Mouse (Mus musculus) ES-Bruce4 (cell line): ENCODE results near the gene Gemin4. TPM values are rescaled to one million over a fixed set of nuclear protein-coding genes. Genes with fewer than 3 reads are reported as not detected.
"Not testable (repeated sequence)": the region's sequence is repeated elsewhere in the genome, so short reads cannot be mapped to it uniquely, and the experiment has no call there.

Experiments
- H3K27ac ChIP-seq: 2 replicates; pipeline ENCODE4 v1.5.1; 2012; ENCODE audit warnings: low read length, inconsistent platforms; ENCODE audit not compliant: insufficient read depth
- H3K27me3 ChIP-seq: 2 replicates; pipeline ENCODE4 v1.6.1; 2012; ENCODE audit warnings: mild to moderate bottlenecking, low read length, inconsistent platforms; ENCODE audit not compliant: control insufficient read depth, poor library complexity, insufficient read depth, severe bottlenecking
- H3K36me3 ChIP-seq: 2 replicates; pipeline ENCODE4 v1.6.1; 2012; ENCODE audit warnings: inconsistent platforms, mild to moderate bottlenecking, low read length, moderate library complexity; ENCODE audit not compliant: control insufficient read depth, poor library complexity, insufficient read depth, severe bottlenecking
- H3K4me1 ChIP-seq: one replicate; pipeline ENCODE4 v1.8.1; 2011; ENCODE audit warnings: low read length; ENCODE audit not compliant: control insufficient read depth, insufficient read depth
- H3K4me3 ChIP-seq: 2 replicates; pipeline ENCODE4 v1.5.1; 2011; ENCODE audit warnings: low read depth, mild to moderate bottlenecking, low read length
- H3K9ac ChIP-seq: 2 replicates; pipeline ENCODE4 v1.6.1; 2012; ENCODE audit warnings: low read depth, mild to moderate bottlenecking, inconsistent platforms; ENCODE audit not compliant: poor library complexity, severe bottlenecking
- H3K9me3 ChIP-seq: replicated peaks from 2 replicates; pipeline ENCODE4 v1.6.1; 2012; ENCODE audit warnings: mild to moderate bottlenecking, low read length, inconsistent platforms; ENCODE audit not compliant: control insufficient read depth, poor library complexity, insufficient read depth, severe bottlenecking
- CTCF ChIP-seq: IDR thresholded peaks from one replicate; pipeline ENCODE4 v1.8.1; 2011; ENCODE audit warnings: low read depth, low read length
- EP300 ChIP-seq: IDR thresholded peaks from 2 replicates; pipeline ENCODE4 v1.6.1; 2011; ENCODE audit warnings: low read depth, low read length; ENCODE audit not compliant: insufficient read depth
- POLR2A ChIP-seq: IDR thresholded peaks from one replicate; pipeline ENCODE4 v1.8.1; 2011; ENCODE audit warnings: low read length; ENCODE audit not compliant: insufficient read depth
- polyA plus RNA-seq: library from polyadenylated mRNA; stranded (reverse); fragments of >200 nt; gene quantifications from 2 replicates; pipeline ENCODE4 v1.2.4, GENCODE M21; 2011; ENCODE audit warnings: low read depth; ENCODE audit not compliant: missing spikeins, insufficient read depth, insufficient read length

Gemin4 gene
- polyA plus RNA-seq, 1 experiment: 32.2 TPM

DNA sequence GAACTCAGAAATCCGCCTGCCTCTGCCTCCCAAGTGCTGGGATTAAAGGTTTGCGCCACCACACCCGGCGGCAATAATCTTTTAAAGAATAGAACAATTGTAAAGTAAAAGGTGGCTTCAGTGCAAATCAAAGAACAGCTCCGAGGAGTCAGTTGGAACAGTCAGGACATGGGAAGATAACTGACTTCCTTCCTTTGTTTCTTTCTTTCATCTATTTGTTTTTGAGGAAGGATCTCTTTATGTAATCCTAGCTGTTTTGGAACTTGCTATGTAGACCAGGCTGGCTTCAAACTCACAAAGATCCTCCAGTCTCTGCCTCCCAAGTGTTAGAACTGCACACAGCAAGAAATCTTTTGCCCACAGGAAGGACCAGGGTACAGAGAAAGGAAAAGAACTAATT lies 7.2 kb upstream of the Gemin4 start:
- Histone ChIP-seq H3K27ac (no peak overlapping the region), H3K4me3 (no peak overlapping the region), H3K4me1 (no peaks in the 10 kb centered on the region), H3K36me3 (peaks cover 28% of the 10 kb centered on the region), H3K27me3 (no peaks in the 10 kb centered on the region), H3K9me3 (no peaks in the 10 kb centered on the region), H3K9ac (no peak overlapping the region)
- TF ChIP-seq CTCF (no peak), EP300 (no peak), POLR2A (no peak)

DNA sequence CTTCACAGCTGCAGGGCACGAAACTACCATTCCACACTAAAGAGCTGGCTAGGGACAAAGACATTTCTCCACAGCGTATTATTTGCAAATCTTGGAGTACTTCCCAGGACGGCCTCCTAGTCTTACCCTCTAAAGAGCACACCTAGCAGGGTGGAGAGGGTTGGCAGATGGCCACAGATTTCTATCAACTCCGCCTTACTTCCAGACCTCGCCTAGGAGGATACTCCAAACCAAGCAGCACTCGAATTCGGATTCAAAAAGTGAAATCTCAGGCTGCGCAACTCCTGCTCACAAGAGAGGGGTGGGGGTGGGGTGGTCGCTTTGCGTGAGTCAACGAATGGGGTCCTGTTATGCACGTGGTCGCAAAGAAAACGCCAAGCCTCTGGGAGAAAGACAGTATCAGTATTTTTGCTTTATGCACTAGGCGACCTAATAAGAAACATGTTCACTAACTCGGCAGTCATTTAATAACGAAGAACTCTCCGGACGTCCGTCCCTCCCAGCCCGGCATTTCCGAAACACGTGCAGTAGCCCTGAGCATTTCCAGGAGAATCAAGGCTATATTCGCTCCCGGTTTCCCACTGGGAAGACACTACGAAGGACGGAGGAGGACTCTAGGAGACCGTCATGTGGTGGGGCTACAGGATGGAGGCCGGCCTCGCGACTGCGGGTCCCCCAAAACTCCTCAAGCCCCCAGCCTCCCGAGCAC lies 629 bp downstream of the Gemin4 start:
- Histone ChIP-seq H3K9me3 (no peaks in the 10 kb centered on the region), H3K4me3 (peak overlapping the region; percentile 80), H3K9ac (peak overlapping the region; percentile 82), H3K36me3 (peaks cover 35% of the 10 kb centered on the region), H3K27me3 (no peaks in the 10 kb centered on the region), H3K27ac (peak overlapping the region; percentile 34; the same call in 1 of the 2 replicates), H3K4me1 (no peaks in the 10 kb centered on the region)
- TF ChIP-seq POLR2A: no peak
- no peak for TF ChIP-seq CTCF
- no peak for TF ChIP-seq EP300

DNA sequence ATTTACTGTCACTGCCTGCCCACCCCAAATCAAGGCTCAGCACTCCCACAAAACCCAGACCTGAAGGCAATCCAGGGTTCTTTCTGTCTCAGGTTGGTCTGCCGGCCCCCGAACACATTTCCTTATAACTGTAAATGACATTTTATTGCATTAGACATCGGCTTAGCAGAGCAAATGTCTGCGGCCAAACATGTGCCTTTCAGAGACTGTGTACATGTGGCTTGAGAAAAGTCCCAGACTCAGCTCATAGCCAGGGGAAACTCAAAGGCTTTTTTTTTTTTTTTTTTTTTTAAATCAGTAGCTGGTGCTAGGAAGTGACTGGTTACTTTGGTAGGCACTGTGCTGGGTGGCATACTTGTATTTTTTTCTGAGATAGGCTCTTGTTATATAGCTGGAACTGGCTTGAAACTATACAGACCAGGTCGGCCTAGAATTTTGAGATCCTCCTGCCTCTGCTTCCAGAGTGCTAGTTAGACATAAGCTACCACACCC lies 1.4 kb downstream of the Gemin4 start:
- Histone ChIP-seq H3K27me3 (no peaks in the 10 kb centered on the region), H3K27ac (no peak overlapping the region), H3K9ac (peak overlapping the region; percentile 82), H3K4me3 (peak overlapping the region; percentile 80; the same call in 1 of the 2 replicates), H3K9me3 (no peaks in the 10 kb centered on the region), H3K36me3 (peaks cover 32% of the 10 kb centered on the region), H3K4me1 (no peaks in the 10 kb centered on the region)
- no peak for TF ChIP-seq POLR2A
- TF ChIP-seq CTCF: no peak
- no peak for TF ChIP-seq EP300

DNA sequence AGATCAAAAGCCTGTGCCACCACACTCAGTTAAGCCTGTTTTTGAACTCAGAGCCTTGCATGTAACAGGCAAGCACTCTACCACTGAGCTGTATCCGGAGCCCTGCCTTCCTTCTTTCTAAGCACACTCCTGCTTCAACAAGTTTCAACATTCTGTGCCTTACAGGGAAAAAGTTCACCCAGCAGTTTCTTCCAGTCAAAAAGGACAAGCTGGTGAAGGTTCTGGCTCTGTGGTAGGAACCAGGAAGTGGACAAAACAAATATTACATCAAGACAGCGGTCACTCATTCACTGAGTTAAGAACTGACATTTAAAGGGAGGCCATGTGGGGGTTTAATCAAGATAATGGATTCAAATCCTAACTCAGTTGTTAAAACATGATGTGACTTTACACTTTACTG lies 2.5 kb downstream of the Gemin4 start:
- H3K9me3 ChIP-seq: no peaks in the 10 kb centered on the region
- H3K27ac ChIP-seq: no peak overlapping the region
- peaks cover 26% of the 10 kb centered on the region for H3K36me3 ChIP-seq
- no peaks in the 10 kb centered on the region for H3K4me1 ChIP-seq
- H3K9ac ChIP-seq: no peak overlapping the region
- no peak overlapping the region for H3K4me3 ChIP-seq
- TF ChIP-seq POLR2A (no peak), CTCF (no peak), EP300 (no peak)
- H3K27me3 ChIP-seq: no peaks in the 10 kb centered on the region

DNA sequence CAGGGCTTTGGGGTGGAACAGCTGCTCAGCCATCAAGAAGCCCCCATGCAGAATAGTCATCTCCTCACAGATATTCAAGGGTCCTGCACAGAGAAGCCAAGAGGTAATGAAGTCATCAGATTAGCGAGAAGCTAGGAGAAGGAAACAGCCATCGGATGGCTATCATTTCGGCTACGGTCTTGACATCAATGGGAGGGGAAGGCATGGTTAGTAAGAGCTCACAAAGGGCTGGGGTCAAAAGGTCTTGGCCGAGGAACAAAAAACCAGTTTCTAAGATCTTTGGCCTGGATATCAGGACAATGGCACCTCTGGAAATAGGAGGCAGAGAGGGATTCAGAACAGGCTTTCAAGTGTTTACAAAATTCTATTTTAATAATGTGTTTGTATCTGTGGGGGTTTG lies 3.6 kb downstream of the Gemin4 start:
- Histone ChIP-seq H3K27ac (no peak overlapping the region), H3K4me3 (no peak overlapping the region), H3K4me1 (no peaks in the 10 kb centered on the region), H3K9ac (no peak overlapping the region), H3K36me3 (peaks cover 25% of the 10 kb centered on the region), H3K27me3 (no peaks in the 10 kb centered on the region), H3K9me3 (no peaks in the 10 kb centered on the region)
- TF ChIP-seq POLR2A: no peak
- TF ChIP-seq EP300: no peak
- no peak for TF ChIP-seq CTCF

DNA sequence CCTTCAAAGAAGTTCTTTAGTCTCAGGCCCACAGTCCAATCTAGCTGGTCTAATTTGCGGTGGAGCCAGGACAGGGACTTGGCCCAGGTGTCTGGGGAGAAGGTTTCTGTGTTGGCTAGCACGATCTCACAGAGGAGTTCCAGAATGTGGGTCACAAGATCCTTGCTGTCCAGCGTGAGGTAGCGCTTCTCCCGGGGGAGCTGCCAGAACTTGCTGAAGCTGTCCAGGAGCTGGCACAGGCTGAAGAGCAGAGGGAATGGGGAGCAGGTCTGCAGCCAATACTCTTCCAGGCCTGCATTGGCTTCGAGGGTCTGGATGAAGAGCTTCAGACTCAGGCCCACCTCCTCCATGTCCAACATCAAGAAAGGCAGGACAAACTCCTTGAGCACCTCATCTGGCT lies 5.9 kb downstream of the Gemin4 start:
- H3K27ac ChIP-seq, H3K4me3 ChIP-seq, H3K4me1 ChIP-seq, H3K9ac ChIP-seq, H3K27me3 ChIP-seq, H3K9me3 ChIP-seq: not testable (repeated sequence)
- H3K36me3 ChIP-seq: peaks cover 25% of the 10 kb centered on the region
